Mouse (Mus musculus): ENCODE measurements around the gene Nckap1l. TPM values are rescaled to one million over a fixed set of nuclear protein-coding genes. Genes with fewer than 3 reads are reported as not detected.

Nckap1l gene
- polyA plus RNA-seq, 1 experiment: 100 TPM

- Histone ChIP-seq H3K4me1 (replicated peaks; ENCODE audit: control insufficient read depth, insufficient read depth, low read length) (no peaks in the 10 kb centered on the region), H3K27me3 (ENCODE audit: control insufficient read depth, insufficient read depth, low read length) (no peaks in the 10 kb centered on the region), H3K4me3 (ENCODE audit: control insufficient read depth, insufficient read depth, low read length) (no peak overlapping the region), H3K27ac (ENCODE audit: control insufficient read depth, insufficient read depth, low read length) (no peak overlapping the region), H3K36me3 (ENCODE audit: control insufficient read depth, insufficient read depth, low read length) (peaks cover 68% of the 10 kb centered on the region)
- WGBS: 74% methylated on average over 7 of the region's 7 CpGs
- no peak for DNase-seq
- no peak for TF ChIP-seq CTCF (IDR thresholded peaks at IDR 0.05; ENCODE audit: borderline replicate concordance, control insufficient read depth, extremely low read depth, insufficient read depth, low read length, poor library complexity)
- no peak for TF ChIP-seq POLR2A (IDR thresholded peaks at IDR 0.05; ENCODE audit: control insufficient read depth, extremely low read depth, insufficient read depth, low read length, poor library complexity)
These were observed 9.1 kb downstream of the Nckap1l start for GRCm38 (mm10) chr15:103462539-103463261.

GRCm38 (mm10) chr15:103471488-103472194, 18.0 kb downstream of the Nckap1l start:
- H3K27ac ChIP-seq (ENCODE audit: control insufficient read depth, insufficient read depth, low read length): no peak overlapping the region
- H3K4me3 ChIP-seq (ENCODE audit: control insufficient read depth, insufficient read depth, low read length): no peak overlapping the region
- DNase-seq: no peak
- no peaks in the 10 kb centered on the region for H3K27me3 ChIP-seq (ENCODE audit: control insufficient read depth, insufficient read depth, low read length)
- peaks cover 90% of the 10 kb centered on the region for H3K36me3 ChIP-seq (ENCODE audit: control insufficient read depth, insufficient read depth, low read length)
- TF ChIP-seq CTCF (IDR thresholded peaks at IDR 0.05; ENCODE audit: borderline replicate concordance, control insufficient read depth, extremely low read depth, insufficient read depth, low read length, poor library complexity) (no peak), POLR2A (IDR thresholded peaks at IDR 0.05; ENCODE audit: control insufficient read depth, extremely low read depth, insufficient read depth, low read length, poor library complexity) (no peak)
- 95% methylated on average over 7 of the region's 7 CpGs for WGBS
- no peaks in the 10 kb centered on the region for H3K4me1 ChIP-seq (replicated peaks; ENCODE audit: control insufficient read depth, insufficient read depth, low read length)

GRCm38 (mm10) chr15:103472265-103472664, 18.7 kb downstream of the Nckap1l start:
- no peak for DNase-seq
- Histone ChIP-seq H3K36me3 (ENCODE audit: control insufficient read depth, insufficient read depth, low read length) (peaks cover 90% of the 10 kb centered on the region), H3K27me3 (ENCODE audit: control insufficient read depth, insufficient read depth, low read length) (no peaks in the 10 kb centered on the region), H3K4me3 (ENCODE audit: control insufficient read depth, insufficient read depth, low read length) (no peak overlapping the region), H3K27ac (ENCODE audit: control insufficient read depth, insufficient read depth, low read length) (no peak overlapping the region), H3K4me1 (replicated peaks; ENCODE audit: control insufficient read depth, insufficient read depth, low read length) (no peaks in the 10 kb centered on the region)
- 85% methylated on average over 3 of the region's 3 CpGs for WGBS
- TF ChIP-seq CTCF (IDR thresholded peaks at IDR 0.05; ENCODE audit: borderline replicate concordance, control insufficient read depth, extremely low read depth, insufficient read depth, low read length, poor library complexity): no peak
- no peak for TF ChIP-seq POLR2A (IDR thresholded peaks at IDR 0.05; ENCODE audit: control insufficient read depth, extremely low read depth, insufficient read depth, low read length, poor library complexity)

- Histone ChIP-seq H3K4me1 (replicated peaks; ENCODE audit: control insufficient read depth, insufficient read depth, low read length) (no peaks in the 10 kb centered on the region), H3K27me3 (ENCODE audit: control insufficient read depth, insufficient read depth, low read length) (no peaks in the 10 kb centered on the region), H3K27ac (ENCODE audit: control insufficient read depth, insufficient read depth, low read length) (no peak overlapping the region), H3K36me3 (ENCODE audit: control insufficient read depth, insufficient read depth, low read length) (peaks cover 89% of the 10 kb centered on the region), H3K4me3 (ENCODE audit: control insufficient read depth, insufficient read depth, low read length) (no peak overlapping the region)
- TF ChIP-seq CTCF (IDR thresholded peaks at IDR 0.05; ENCODE audit: borderline replicate concordance, control insufficient read depth, extremely low read depth, insufficient read depth, low read length, poor library complexity): no peak
- no peak for TF ChIP-seq POLR2A (IDR thresholded peaks at IDR 0.05; ENCODE audit: control insufficient read depth, extremely low read depth, insufficient read depth, low read length, poor library complexity)
- no peak for DNase-seq
- WGBS: 99% methylated on average over 7 of the region's 7 CpGs
These were observed 19.6 kb downstream of the Nckap1l start for GRCm38 (mm10) chr15:103473182-103473581.

GRCm38 (mm10) chr15:103473769-103474168, 20.2 kb downstream of the Nckap1l start:
- WGBS: 93% methylated on average over 5 of the region's 5 CpGs
- TF ChIP-seq CTCF (IDR thresholded peaks at IDR 0.05; ENCODE audit: borderline replicate concordance, control insufficient read depth, extremely low read depth, insufficient read depth, low read length, poor library complexity) (no peak), POLR2A (IDR thresholded peaks at IDR 0.05; ENCODE audit: control insufficient read depth, extremely low read depth, insufficient read depth, low read length, poor library complexity) (no peak)

GRCm38 (mm10) chr15:103479080-103479606, 25.5 kb downstream of the Nckap1l start:
- Histone ChIP-seq H3K36me3 (ENCODE audit: control insufficient read depth, insufficient read depth, low read length) (peaks cover 95% of the 10 kb centered on the region), H3K4me3 (ENCODE audit: control insufficient read depth, insufficient read depth, low read length) (no peak overlapping the region), H3K27me3 (ENCODE audit: control insufficient read depth, insufficient read depth, low read length) (no peaks in the 10 kb centered on the region), H3K4me1 (replicated peaks; ENCODE audit: control insufficient read depth, insufficient read depth, low read length) (no peaks in the 10 kb centered on the region), H3K27ac (ENCODE audit: control insufficient read depth, insufficient read depth, low read length) (no peak overlapping the region)
- WGBS: 98% methylated on average over 1 of the region's 1 CpGs
- no peak for TF ChIP-seq POLR2A (IDR thresholded peaks at IDR 0.05; ENCODE audit: control insufficient read depth, extremely low read depth, insufficient read depth, low read length, poor library complexity)
- no peak for TF ChIP-seq CTCF (IDR thresholded peaks at IDR 0.05; ENCODE audit: borderline replicate concordance, control insufficient read depth, extremely low read depth, insufficient read depth, low read length, poor library complexity)
- DNase-seq: no peak

More at GRCm38 (mm10) chr15:103473769-103474168, 20.2 kb downstream of the Nckap1l start:
- Histone ChIP-seq H3K36me3 (ENCODE audit: control insufficient read depth, insufficient read depth, low read length) (peaks cover 89% of the 10 kb centered on the region), H3K4me3 (ENCODE audit: control insufficient read depth, insufficient read depth, low read length) (no peak overlapping the region), H3K27ac (ENCODE audit: control insufficient read depth, insufficient read depth, low read length) (no peak overlapping the region), H3K27me3 (ENCODE audit: control insufficient read depth, insufficient read depth, low read length) (no peaks in the 10 kb centered on the region), H3K4me1 (replicated peaks; ENCODE audit: control insufficient read depth, insufficient read depth, low read length) (no peaks in the 10 kb centered on the region)
- DNase-seq: no peak
